ENCODE assay signal across 26 mouse cellular contexts in the genomic region with DNA sequence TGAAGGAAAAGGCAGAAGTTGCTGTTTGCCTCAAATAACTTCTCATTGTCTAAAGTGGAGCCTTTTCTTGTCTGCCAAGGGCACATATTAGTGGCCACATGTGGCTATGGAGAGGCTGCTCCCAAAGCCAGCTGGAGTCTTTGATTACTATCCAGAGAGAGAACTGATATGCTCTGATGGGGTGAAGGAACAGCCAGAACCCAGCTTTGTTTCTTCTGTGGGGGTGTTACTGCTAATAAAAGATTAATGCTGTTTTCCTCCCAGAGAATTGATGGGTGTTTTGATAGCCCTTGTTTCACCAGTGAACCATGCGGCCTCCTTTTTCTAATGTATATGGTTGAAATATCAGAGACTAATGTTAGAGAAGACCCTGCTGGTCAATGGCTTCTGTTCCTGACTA. TPM values are rescaled to one million over a fixed set of nuclear protein-coding genes. Genes with fewer than 3 reads are reported as not detected.
DNase-seq lines count a peak whose midpoint lies in the region; ATAC-seq lines count a peak whose summit lies in the region.
"Had no signal": no experiment of that assay in that cellular context is flagged by ENCODE, and none has a peak within 500 bp of the region (broad histone marks: within the 10 kb centered on the region; RNA-seq: fewer than 3 reads in every experiment).

No protein-coding gene starts in this region.

- no peak overlapping the region for H3K4me3 ChIP-seq in heart, embryonic 10.5 days
- no peak overlapping the region for H3K4me3 ChIP-seq in kidney, embryonic 16.5 days (ENCODE audit: low read length)
- H3K4me3 ChIP-seq in midbrain, embryonic 11.5 days (ENCODE audit: low read depth, low read length), result no peak overlapping the region
- H3K4me3 ChIP-seq in midbrain, embryonic 15.5 days, result no peak overlapping the region
- H3K4me3 ChIP-seq: forebrain, embryonic 10.5 days; forebrain, embryonic 13.5 days; gastrocnemius, adult 2 months; heart, embryonic 12.5 days; heart, embryonic 15.5 days; hindbrain, embryonic 12.5 days; hindbrain, embryonic 15.5 days had no signal

- no peak overlapping the region for H3K9ac ChIP-seq in kidney, embryonic 16.5 days (replicated peaks; ENCODE audit: low read length)
- H3K9ac ChIP-seq in midbrain, embryonic 11.5 days (ENCODE audit: low read length), result no peak overlapping the region
- no peak overlapping the region for H3K9ac ChIP-seq in midbrain, embryonic 15.5 days
- H3K9ac ChIP-seq: forebrain, embryonic 13.5 days; heart, embryonic 12.5 days; heart, embryonic 15.5 days; hindbrain, embryonic 12.5 days; hindbrain, embryonic 15.5 days had no signal

- peak; percentile 10 for DNase-seq in gastrocnemius, postnatal 25 days
- no peak for DNase-seq in gastrocnemius, postnatal 36 days
- peak; percentile 7 to 25 for DNase-seq in heart, adult 9 months (ENCODE audit: low spot score in 2 of 2)
- no peak for DNase-seq in heart, embryonic 10.5 days (ENCODE audit: low spot score)
- DNase-seq in kidney, postnatal 10 days, result no peak
- DNase-seq in midbrain, embryonic 11.5 days (ENCODE audit: low spot score, missing footprints), result peak; percentile 44
- DNase-seq: adrenal gland, postnatal 10 days; adrenal gland, postnatal 36 days; B cell, adult 2 months; cerebellum, adult 18-20 months; cerebellum, adult 9-10 months; cerebellum, postnatal 14 days; gastrocnemius, adult 2 months; gastrocnemius, postnatal 14 days had no signal

- H3K9me3 ChIP-seq in heart, embryonic 10.5 days, result 0 out of 2 replicates have a peak, but pooled peaks cover 4% of the 10 kb centered on the region
- H3K9me3 ChIP-seq in kidney, embryonic 16.5 days (ENCODE audit: low read length), result peaks cover 7% of the 10 kb centered on the region; the same call in 1 of the 2 replicates
- no peaks in the 10 kb centered on the region for H3K9me3 ChIP-seq in midbrain, embryonic 11.5 days (ENCODE audit: control insufficient read depth, low read length)
- H3K9me3 ChIP-seq in midbrain, embryonic 15.5 days, result no peaks in the 10 kb centered on the region
- H3K9me3 ChIP-seq: G1E; hindbrain, embryonic 12.5 days had no signal

- no peaks in the 10 kb centered on the region for H3K4me1 ChIP-seq in heart, embryonic 10.5 days
- peaks cover 5% of the 10 kb centered on the region; the same call in 1 of the 2 replicates for H3K4me1 ChIP-seq in kidney, embryonic 16.5 days (ENCODE audit: insufficient read depth, low read length)
- H3K4me1 ChIP-seq in midbrain, embryonic 11.5 days (ENCODE audit: control insufficient read depth, insufficient read depth, low read length), result no peaks in the 10 kb centered on the region
- no peaks in the 10 kb centered on the region for H3K4me1 ChIP-seq in midbrain, embryonic 15.5 days
- H3K4me1 ChIP-seq: forebrain, embryonic 10.5 days; forebrain, embryonic 13.5 days; heart, embryonic 12.5 days; heart, embryonic 15.5 days; hindbrain, embryonic 12.5 days; hindbrain, embryonic 15.5 days had no signal

- intact Hi-C loops in gastrocnemius, postnatal 36 days (cut with DNase I), result no loop called here

- H3K27ac ChIP-seq in heart, embryonic 10.5 days, result no peak overlapping the region
- no peak overlapping the region for H3K27ac ChIP-seq in kidney, embryonic 16.5 days (ENCODE audit: low read length)
- no peak overlapping the region for H3K27ac ChIP-seq in midbrain, embryonic 11.5 days (ENCODE audit: low read depth, low read length)
- no peak overlapping the region for H3K27ac ChIP-seq in midbrain, embryonic 15.5 days
- H3K27ac ChIP-seq: forebrain, embryonic 10.5 days; forebrain, embryonic 13.5 days; gastrocnemius, adult 2 months; heart, embryonic 15.5 days; hindbrain, embryonic 12.5 days; hindbrain, embryonic 15.5 days had no signal

- no peaks in the 10 kb centered on the region for H3K36me3 ChIP-seq in heart, embryonic 10.5 days
- 0 out of 2 replicates have a peak, but pooled peaks cover 6% of the 10 kb centered on the region for H3K36me3 ChIP-seq in kidney, embryonic 16.5 days (ENCODE audit: insufficient read depth, low read length)
- no peaks in the 10 kb centered on the region for H3K36me3 ChIP-seq in midbrain, embryonic 11.5 days (ENCODE audit: control insufficient read depth, insufficient read depth, low read length)
- H3K36me3 ChIP-seq in midbrain, embryonic 15.5 days (replicated peaks), result no peaks in the 10 kb centered on the region
- H3K36me3 ChIP-seq: forebrain, embryonic 10.5 days; heart, embryonic 12.5 days; heart, embryonic 15.5 days; hindbrain, embryonic 12.5 days; hindbrain, embryonic 15.5 days had no signal

- H3K4me2 ChIP-seq in kidney, embryonic 16.5 days (replicated peaks; ENCODE audit: low read depth, low read length), result no peak overlapping the region
- H3K4me2 ChIP-seq in midbrain, embryonic 11.5 days, result no peak overlapping the region
- no peak overlapping the region for H3K4me2 ChIP-seq in midbrain, embryonic 15.5 days
- H3K4me2 ChIP-seq: forebrain, embryonic 13.5 days; heart, embryonic 12.5 days; heart, embryonic 15.5 days; hindbrain, embryonic 12.5 days; hindbrain, embryonic 15.5 days had no signal

- H3K27me3 ChIP-seq in heart, embryonic 10.5 days (ENCODE audit: insufficient read depth, poor library complexity, severe bottlenecking), result no peaks in the 10 kb centered on the region
- H3K27me3 ChIP-seq in kidney, embryonic 16.5 days (ENCODE audit: insufficient read depth, low read length), result no peaks in the 10 kb centered on the region
- no peaks in the 10 kb centered on the region for H3K27me3 ChIP-seq in midbrain, embryonic 11.5 days (ENCODE audit: control insufficient read depth, insufficient read depth, low read length)
- no peaks in the 10 kb centered on the region for H3K27me3 ChIP-seq in midbrain, embryonic 15.5 days (replicated peaks)
- H3K27me3 ChIP-seq: CH12.LX; forebrain, embryonic 13.5 days; heart, embryonic 12.5 days; heart, embryonic 15.5 days; hindbrain, embryonic 12.5 days; hindbrain, embryonic 15.5 days; Patski had no signal

- ATAC-seq in kidney, embryonic 16.5 days (ENCODE audit: low FRiP score, low TSS enrichment), result peak; percentile 54; the same call in 1 of the 2 replicates
- no peak for ATAC-seq in midbrain, embryonic 11.5 days (ENCODE audit: low FRiP score)
- no peak for ATAC-seq in midbrain, embryonic 15.5 days (replicated peaks)
- ATAC-seq: forebrain, embryonic 13.5 days; forebrain, embryonic 16.5 days; Patski had no signal

- WGBS in heart, embryonic 10.5 days, result 89% methylated on average over 1 of the region's 1 CpGs
- WGBS in kidney, embryonic 16.5 days, result 35% methylated on average over 1 of the region's 1 CpGs
- 100% methylated on average over 1 of the region's 1 CpGs for WGBS in midbrain, embryonic 11.5 days
- WGBS in midbrain, embryonic 15.5 days, result 96% methylated on average over 1 of the region's 1 CpGs

RNA-seq across cellular contexts. Expression of a gene that starts 47.9 kb away (rescaled TPM):
- total RNA-seq in gastrocnemius, postnatal 25 days (2021), result 1 to 10 TPM; 7.3 to 7.8 TPM
- total RNA-seq in gastrocnemius, postnatal 36 days (2021), result 1 to 10 TPM; 6.8 to 8.7 TPM
- 6.7 and 7.2 TPM in 2 replicates for polyA plus RNA-seq in heart, embryonic 10.5 days (2016; fragmentation: Nextera tagmentation; extraction: Ambion mirVana)
- 12.2 and 15.7 TPM in 2 replicates for polyA plus RNA-seq in kidney, embryonic 16.5 days (2015; fragmentation: Nextera tagmentation; extraction: Ambion mirVana)
- polyA plus RNA-seq in midbrain, embryonic 11.5 days (2014; fragmentation: Nextera tagmentation; extraction: Ambion mirVana), result 17.4 and 21.1 TPM in 2 replicates
- 24.9 and 25.0 TPM in 2 replicates for polyA plus RNA-seq in midbrain, embryonic 15.5 days (2015; fragmentation: Nextera tagmentation; extraction: Ambion mirVana)

RNA-seq across cellular contexts. Expression of a gene that starts 53.9 kb away (rescaled TPM):
- total RNA-seq in gastrocnemius, postnatal 25 days (2021), result 10 to 100 TPM; 30.1 to 31.2 TPM
- 10 to 100 TPM; 31.3 to 33.2 TPM for total RNA-seq in gastrocnemius, postnatal 36 days (2021)
- polyA plus RNA-seq in heart, embryonic 10.5 days (2016; fragmentation: Nextera tagmentation; extraction: Ambion mirVana), result 37.8 and 52.6 TPM in 2 replicates
- polyA plus RNA-seq in kidney, embryonic 16.5 days (2015; fragmentation: Nextera tagmentation; extraction: Ambion mirVana), result 56.0 and 64.3 TPM in 2 replicates
- 50.6 and 54.2 TPM in 2 replicates for polyA plus RNA-seq in midbrain, embryonic 11.5 days (2014; fragmentation: Nextera tagmentation; extraction: Ambion mirVana)
- 70.9 TPM in 2 replicates for polyA plus RNA-seq in midbrain, embryonic 15.5 days (2015; fragmentation: Nextera tagmentation; extraction: Ambion mirVana)

Comparison
In these comparisons a context has a peak if more than half of its experiments do, and no peak if none do; other contexts are left out.
1. DNase-seq: peak in gastrocnemius, postnatal 25 days (single experiment), heart, adult 9 months (2 of 2) and midbrain, embryonic 11.5 days (single experiment); none in gastrocnemius, postnatal 36 days (0 of 2), heart, embryonic 10.5 days (single experiment) and kidney, postnatal 10 days (single experiment).